Mouse (Mus musculus): ENCODE data around the gene Map4k1. TPM values are rescaled to one million over a fixed set of nuclear protein-coding genes. Genes with fewer than 3 reads are reported as not detected.

Gene Map4k1
- polyA plus RNA-seq, 1 experiment from 2014 or later, result 7.7 TPM

DNA sequence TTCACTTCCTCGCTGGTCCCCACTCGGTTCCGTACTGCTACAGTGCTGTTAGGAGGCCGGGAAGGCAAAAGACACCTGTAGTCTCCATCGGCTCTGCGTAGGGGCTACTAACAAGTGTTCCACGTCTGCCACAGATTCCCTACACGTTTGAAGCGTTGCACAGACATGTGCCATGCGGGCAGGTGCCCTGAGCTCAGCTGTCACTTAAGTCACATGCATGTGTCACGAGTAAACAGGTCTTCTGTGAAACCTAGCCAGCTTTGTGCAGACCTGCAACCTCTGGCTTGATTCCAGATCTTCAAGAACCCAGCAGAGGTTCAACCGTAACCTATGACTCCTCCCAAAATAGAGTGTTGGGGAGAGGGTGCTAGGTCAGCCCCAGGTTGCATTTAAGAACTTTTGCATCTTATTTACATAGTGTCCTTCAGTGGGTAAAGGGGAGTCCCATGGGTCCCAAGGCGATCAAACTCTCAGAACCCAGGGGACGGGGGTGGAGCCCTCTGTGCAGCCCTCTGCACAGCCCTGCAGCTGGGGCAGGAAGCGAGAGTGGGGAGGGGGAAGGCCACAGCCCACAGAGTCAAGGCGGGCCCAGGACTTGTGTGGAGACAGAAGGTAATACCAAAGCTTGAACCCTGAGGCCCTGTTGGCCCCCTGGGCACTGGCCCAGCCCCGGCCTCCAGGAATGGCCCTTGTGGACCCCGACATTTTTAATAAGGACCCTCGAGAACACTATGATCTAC is 594 bp downstream of the Map4k1 start:
- peak overlapping the region; percentile 90 for H3K27ac ChIP-seq (replicated peaks)
- peak overlapping the region; percentile 89 for H3K4me3 ChIP-seq (replicated peaks)
- 11% methylated on average over 19 of the region's 19 CpGs for WGBS
- H3K9me3 ChIP-seq (replicated peaks), result no peaks in the 10 kb centered on the region
- H3K4me1 ChIP-seq, result peaks cover 13% of the 10 kb centered on the region
- H3K36me3 ChIP-seq, result peaks cover 20% of the 10 kb centered on the region
- ATAC-seq (ENCODE audit: insufficient number of reproducible peaks, low FRiP score, low TSS enrichment, low read depth), result peak; percentile 19; the same call in 1 of the 2 replicates
- H3K27me3 ChIP-seq, result no peaks in the 10 kb centered on the region
- peak overlapping the region; percentile 60 for H3K9ac ChIP-seq
- H3K4me2 ChIP-seq (replicated peaks), result peak overlapping the region; percentile 87

DNA sequence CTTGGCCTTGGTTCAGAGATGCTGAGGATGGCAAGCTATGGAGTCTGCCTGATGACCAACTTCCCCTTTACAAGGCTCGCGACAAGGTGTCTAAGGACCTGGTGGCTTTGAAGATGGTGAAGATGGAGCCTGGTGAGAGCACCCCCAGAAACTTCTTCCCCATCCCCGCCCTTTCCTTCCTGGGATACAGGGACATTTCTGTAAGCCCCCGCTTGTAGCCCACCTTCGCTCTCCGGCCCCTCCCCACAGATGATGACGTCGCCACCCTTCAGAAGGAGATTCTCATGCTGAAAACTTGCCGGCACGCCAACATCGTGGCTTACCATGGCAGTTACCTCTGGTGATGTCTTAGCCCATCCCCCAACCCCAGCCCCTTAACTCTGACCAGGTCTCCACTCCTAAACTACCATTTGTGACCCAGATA is 1.3 kb downstream of the Map4k1 start:
- peak overlapping the region; percentile 89; the same call in 1 of the 2 replicates for H3K4me3 ChIP-seq (replicated peaks)

GRCm38 (mm10) chr7:28983849-28984248 is 2.0 kb downstream of the Map4k1 start:
- peaks cover 13% of the 10 kb centered on the region for H3K4me1 ChIP-seq
- no peaks in the 10 kb centered on the region for H3K27me3 ChIP-seq
- H3K4me2 ChIP-seq (replicated peaks), result no peak overlapping the region
- no peak overlapping the region for H3K4me3 ChIP-seq (replicated peaks)
- peaks cover 6% of the 10 kb centered on the region for H3K36me3 ChIP-seq
- ATAC-seq (ENCODE audit: insufficient number of reproducible peaks, low FRiP score, low TSS enrichment, low read depth), result no peak
- H3K27ac ChIP-seq (replicated peaks), result no peak overlapping the region
- no peaks in the 10 kb centered on the region for H3K9me3 ChIP-seq (replicated peaks)
- H3K9ac ChIP-seq, result no peak overlapping the region
- 81% methylated on average over 4 of the region's 4 CpGs for WGBS

More for the DNA sequence above, 1.3 kb downstream of the Map4k1 start:
- Histone ChIP-seq H3K27me3 (no peaks in the 10 kb centered on the region), H3K9ac (no peak overlapping the region), H3K4me2 (replicated peaks) (peak overlapping the region; percentile 87), H3K27ac (replicated peaks) (0 out of 2 replicates have a peak overlapping the region, but pooled peaks have one; percentile 90), H3K36me3 (peaks cover 13% of the 10 kb centered on the region), H3K9me3 (replicated peaks) (no peaks in the 10 kb centered on the region), H3K4me1 (peaks cover 13% of the 10 kb centered on the region)
- no peak for ATAC-seq (ENCODE audit: insufficient number of reproducible peaks, low FRiP score, low TSS enrichment, low read depth)
- WGBS, result 74% methylated on average over 11 of the region's 11 CpGs

- 92% methylated on average over 1 of the region's 1 CpGs for WGBS
- no peak overlapping the region for H3K9ac ChIP-seq
- ATAC-seq (ENCODE audit: insufficient number of reproducible peaks, low FRiP score, low TSS enrichment, low read depth), result no peak
- no peaks in the 10 kb centered on the region for H3K27me3 ChIP-seq
- H3K4me3 ChIP-seq (replicated peaks), result no peak overlapping the region
- H3K27ac ChIP-seq (replicated peaks), result no peak overlapping the region
- peaks cover under 1% of the 10 kb centered on the region; the same call in 1 of the 2 replicates for H3K36me3 ChIP-seq
- H3K4me1 ChIP-seq, result peaks cover 13% of the 10 kb centered on the region
- H3K4me2 ChIP-seq (replicated peaks), result no peak overlapping the region
- no peaks in the 10 kb centered on the region for H3K9me3 ChIP-seq (replicated peaks)
These were observed 2.6 kb downstream of the Map4k1 start for GRCm38 (mm10) chr7:28984452-28984851.

DNA sequence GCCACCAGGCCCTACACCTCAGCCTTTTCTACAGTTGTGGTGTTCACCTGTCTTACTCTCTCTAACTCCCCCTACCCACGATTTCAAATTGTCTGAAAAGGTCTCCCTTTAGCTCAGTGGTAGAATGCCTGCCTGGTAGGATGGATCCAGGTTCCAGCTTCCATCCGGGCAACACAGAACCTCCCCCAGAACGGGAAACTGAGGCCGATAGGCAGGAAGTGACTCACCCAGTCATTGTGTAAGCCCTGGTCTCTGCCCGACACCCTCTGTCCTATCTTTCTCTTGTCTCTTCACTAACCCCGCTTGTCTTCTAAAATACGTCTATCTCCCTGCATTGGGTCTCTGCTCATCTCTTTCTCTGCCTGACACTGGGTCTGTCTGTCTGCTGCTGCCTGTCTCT is 3.4 kb downstream of the Map4k1 start:
- H3K27me3 ChIP-seq, result no peaks in the 10 kb centered on the region
- H3K9me3 ChIP-seq (replicated peaks), result no peaks in the 10 kb centered on the region
- no peak overlapping the region for H3K4me3 ChIP-seq (replicated peaks)
- H3K4me2 ChIP-seq (replicated peaks), result no peak overlapping the region
- H3K4me1 ChIP-seq, result peaks cover 13% of the 10 kb centered on the region
- H3K27ac ChIP-seq (replicated peaks), result no peak overlapping the region
- no peaks in the 10 kb centered on the region for H3K36me3 ChIP-seq
- no peak for ATAC-seq (ENCODE audit: insufficient number of reproducible peaks, low FRiP score, low TSS enrichment, low read depth)
- 82% methylated on average over 7 of the region's 7 CpGs for WGBS
- H3K9ac ChIP-seq, result no peak overlapping the region

DNA sequence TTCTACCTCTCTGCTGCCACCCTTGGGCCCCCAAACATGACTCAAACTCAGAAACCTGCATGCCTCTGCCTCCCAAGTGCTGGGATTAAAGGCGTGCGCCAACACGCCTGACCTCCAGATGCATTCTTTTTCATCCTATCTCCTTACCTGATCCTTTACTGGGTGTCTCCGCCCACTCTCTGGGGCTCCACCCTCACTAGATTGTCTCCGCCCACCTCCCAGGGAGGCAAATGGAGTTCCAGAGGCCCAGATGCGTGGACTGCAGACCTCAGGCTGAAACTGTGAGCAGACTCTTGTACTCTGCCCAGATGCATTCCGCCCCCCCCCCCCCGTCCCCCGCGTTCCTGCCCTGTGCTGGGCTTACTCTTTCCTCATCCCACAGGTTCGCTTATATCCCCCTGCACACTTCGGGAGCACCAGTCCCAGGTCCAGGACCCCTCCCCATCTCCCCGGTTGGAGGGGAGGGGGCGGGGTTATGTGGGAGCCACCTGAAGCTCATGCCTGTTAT is 9.0 kb downstream of the Map4k1 start:
- no peak overlapping the region for H3K4me2 ChIP-seq (replicated peaks)

DNA sequence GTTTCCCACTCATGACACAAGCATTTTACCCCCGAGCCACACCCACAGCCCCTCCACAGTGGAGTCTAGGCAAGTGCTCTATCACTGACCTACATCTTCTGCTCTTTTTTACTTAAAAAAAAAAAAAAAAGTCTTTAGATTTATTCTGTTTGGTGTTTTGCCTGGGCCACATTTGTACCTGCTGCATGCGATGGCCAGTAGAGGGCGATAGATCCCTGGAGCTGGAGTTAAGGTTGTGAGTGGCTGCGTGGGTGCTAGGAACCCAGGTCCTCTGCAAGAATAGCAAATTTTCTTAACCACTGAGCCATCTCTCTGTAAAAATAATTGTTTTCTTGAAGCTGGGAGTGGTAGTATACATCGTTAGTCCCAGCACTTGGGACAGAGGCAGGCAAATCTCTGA is 9.8 kb downstream of the Map4k1 start:
- H3K27me3 ChIP-seq, result no peaks in the 10 kb centered on the region
- H3K9me3 ChIP-seq (replicated peaks), result no peaks in the 10 kb centered on the region
- no peak overlapping the region for H3K4me2 ChIP-seq (replicated peaks)
- no peaks in the 10 kb centered on the region for H3K4me1 ChIP-seq
- H3K27ac ChIP-seq (replicated peaks), result no peak overlapping the region
- H3K4me3 ChIP-seq (replicated peaks), result no peak overlapping the region
- H3K9ac ChIP-seq, result no peak overlapping the region
- WGBS, result 71% methylated on average over 5 of the region's 5 CpGs
- no peaks in the 10 kb centered on the region for H3K36me3 ChIP-seq
- no peak for ATAC-seq (ENCODE audit: insufficient number of reproducible peaks, low FRiP score, low TSS enrichment, low read depth)

More for the DNA sequence above, 9.0 kb downstream of the Map4k1 start:
- no peak for ATAC-seq (ENCODE audit: insufficient number of reproducible peaks, low FRiP score, low TSS enrichment, low read depth)
- H3K4me3 ChIP-seq (replicated peaks), result no peak overlapping the region
- H3K36me3 ChIP-seq, result no peaks in the 10 kb centered on the region
- 59% methylated on average over 14 of the region's 14 CpGs for WGBS
- no peak overlapping the region for H3K9ac ChIP-seq
- no peak overlapping the region for H3K27ac ChIP-seq (replicated peaks)
- H3K9me3 ChIP-seq (replicated peaks), result no peaks in the 10 kb centered on the region
- H3K27me3 ChIP-seq, result no peaks in the 10 kb centered on the region
- no peaks in the 10 kb centered on the region for H3K4me1 ChIP-seq

DNA sequence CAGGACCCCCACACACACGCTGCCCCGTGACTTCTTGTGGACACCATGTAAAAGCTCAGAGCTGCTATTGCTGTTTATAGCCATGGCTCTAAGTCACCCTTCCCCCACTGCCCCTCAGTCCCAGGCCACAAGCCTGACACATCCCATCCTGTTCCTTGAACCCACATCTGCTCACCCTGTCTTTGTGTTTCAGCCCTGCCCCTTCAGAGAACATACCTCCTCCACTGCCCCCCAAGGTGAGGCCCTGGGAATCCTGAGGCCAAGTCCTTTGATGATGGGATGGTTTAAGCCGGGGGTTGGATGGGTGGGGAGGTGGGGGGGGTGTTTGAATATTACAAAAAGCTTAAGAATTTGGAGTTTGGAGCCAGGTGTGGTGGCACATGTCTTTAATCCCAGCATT is 11.1 kb downstream of the Map4k1 start:
- no peak overlapping the region for H3K4me3 ChIP-seq (replicated peaks)
- H3K27ac ChIP-seq (replicated peaks), result no peak overlapping the region
- H3K4me2 ChIP-seq (replicated peaks), result no peak overlapping the region
- no peaks in the 10 kb centered on the region for H3K4me1 ChIP-seq
- H3K36me3 ChIP-seq, result no peaks in the 10 kb centered on the region
- no peak overlapping the region for H3K9ac ChIP-seq
- no peak for ATAC-seq (ENCODE audit: insufficient number of reproducible peaks, low FRiP score, low TSS enrichment, low read depth)
- H3K27me3 ChIP-seq, result no peaks in the 10 kb centered on the region
- no peaks in the 10 kb centered on the region for H3K9me3 ChIP-seq (replicated peaks)
- 89% methylated on average over 3 of the region's 3 CpGs for WGBS

DNA sequence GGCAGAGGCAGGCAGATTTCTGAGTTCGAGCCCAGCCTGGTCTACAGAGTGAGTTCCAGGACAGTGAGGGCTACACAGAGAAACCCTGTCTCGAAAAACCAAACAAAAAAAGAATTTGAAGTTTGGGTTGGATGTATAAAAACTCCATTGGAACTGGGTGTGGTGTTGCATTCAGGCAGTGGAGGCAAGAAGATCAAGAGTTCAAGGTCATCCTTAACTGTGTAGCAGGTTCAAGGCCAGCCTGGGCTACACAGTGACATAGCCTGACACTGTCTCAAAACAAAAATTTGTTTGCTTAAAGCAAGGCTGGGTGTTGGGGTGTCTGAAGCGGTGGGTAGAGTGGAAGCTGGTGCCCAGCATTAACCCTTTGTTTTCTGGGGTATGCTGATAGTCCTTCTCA is 11.6 kb downstream of the Map4k1 start:
- Histone ChIP-seq H3K4me1 (no peaks in the 10 kb centered on the region), H3K27me3 (no peaks in the 10 kb centered on the region), H3K9ac (no peak overlapping the region), H3K36me3 (no peaks in the 10 kb centered on the region), H3K4me3 (replicated peaks) (no peak overlapping the region), H3K4me2 (replicated peaks) (no peak overlapping the region), H3K9me3 (replicated peaks) (no peaks in the 10 kb centered on the region), H3K27ac (replicated peaks) (no peak overlapping the region)
- no peak for ATAC-seq (ENCODE audit: insufficient number of reproducible peaks, low FRiP score, low TSS enrichment, low read depth)
- WGBS, result 83% methylated on average over 3 of the region's 3 CpGs

DNA sequence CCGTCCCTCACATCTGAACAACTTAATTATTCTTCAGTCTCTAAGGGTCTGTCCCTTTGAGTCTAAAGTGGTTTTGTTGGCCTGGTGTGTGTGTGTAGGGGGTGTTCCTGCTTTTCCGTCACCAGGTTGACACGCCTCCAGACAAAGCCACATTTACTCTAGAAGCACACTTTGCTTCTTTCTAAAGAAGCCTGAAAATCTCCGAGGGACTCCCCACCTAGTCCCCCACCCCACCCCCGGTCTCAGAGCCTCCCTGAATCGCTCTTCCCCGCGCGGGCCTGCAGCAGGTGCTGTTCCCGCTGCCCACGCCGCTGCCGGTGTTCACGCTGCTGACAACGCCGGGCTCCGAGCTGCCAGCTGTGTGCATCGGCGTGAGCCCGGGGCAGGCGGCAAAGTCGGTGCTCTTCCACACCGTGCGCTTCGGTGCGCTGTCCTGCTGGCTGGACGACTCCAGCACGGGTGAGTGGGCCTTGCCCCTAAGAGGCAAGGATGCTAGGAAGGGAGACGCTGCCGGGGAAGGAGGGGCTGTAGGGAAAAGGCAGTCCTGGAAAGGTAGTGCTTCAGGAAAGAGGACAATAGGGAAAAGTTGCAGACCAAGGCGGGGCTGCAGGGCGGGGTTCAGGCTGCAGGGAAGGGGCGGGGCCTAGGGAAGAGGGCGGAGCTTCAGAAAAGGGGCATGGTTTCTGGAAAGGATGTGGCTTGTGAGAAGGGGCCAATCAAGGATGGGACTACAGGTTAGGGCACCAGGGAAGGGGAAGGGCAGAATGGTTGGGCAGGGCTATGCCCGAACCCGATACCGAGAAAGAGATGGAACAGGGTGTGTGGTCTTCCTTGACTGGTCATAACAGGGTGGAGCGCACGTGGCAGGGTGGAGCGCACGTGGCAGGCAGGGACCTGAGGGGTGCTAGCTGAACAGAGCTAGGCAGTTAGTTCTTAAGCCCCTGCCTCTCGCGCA is 19.1 kb downstream of the Map4k1 start:
- H3K9me3 ChIP-seq (replicated peaks), result no peaks in the 10 kb centered on the region
- WGBS, result 4% methylated on average over 43 of the region's 43 CpGs
- H3K36me3 ChIP-seq, result no peaks in the 10 kb centered on the region
- no peaks in the 10 kb centered on the region for H3K27me3 ChIP-seq
- H3K9ac ChIP-seq, result peak overlapping the region; percentile 3
- peaks cover 10% of the 10 kb centered on the region for H3K4me1 ChIP-seq
- H3K4me2 ChIP-seq (replicated peaks), result peak overlapping the region; percentile 83
- ATAC-seq (ENCODE audit: insufficient number of reproducible peaks, low FRiP score, low TSS enrichment, low read depth), result peak; percentile 83
- H3K27ac ChIP-seq (replicated peaks), result 0 out of 2 replicates have a peak overlapping the region, but pooled peaks have one; percentile 41
- H3K4me3 ChIP-seq (replicated peaks), result peak overlapping the region; percentile 44

Measured in embryonic facial prominence, embryonic 15.5 days (tissue).